Mouse (Mus musculus): Measurements from ENCODE around the gene Hsp90ab1.
A peak's percentile ranks its signal among the peaks of the same experiment; 100 is the strongest.

The Hsp90ab1 gene

DNA sequence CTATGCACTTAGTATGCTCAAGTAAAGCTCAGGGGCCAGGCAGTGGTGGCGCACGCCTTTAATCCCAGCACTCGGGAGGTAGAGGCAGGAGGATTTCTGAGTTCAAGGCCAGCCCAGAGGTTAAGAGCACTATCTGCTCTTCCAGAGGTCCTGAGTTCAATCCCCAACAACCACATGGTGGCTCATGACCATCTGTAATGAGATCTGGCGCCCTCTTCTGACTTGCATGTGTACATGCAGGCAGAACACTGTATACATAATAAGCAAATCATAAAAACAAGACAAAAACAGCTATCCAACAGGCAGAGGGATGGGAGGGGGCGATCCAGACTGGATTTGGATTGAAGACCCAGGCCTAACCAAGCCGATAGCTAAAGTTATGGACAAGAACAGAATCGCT, 5.8 kb upstream of the Hsp90ab1 start:
- no peak for DNase-seq

DNA sequence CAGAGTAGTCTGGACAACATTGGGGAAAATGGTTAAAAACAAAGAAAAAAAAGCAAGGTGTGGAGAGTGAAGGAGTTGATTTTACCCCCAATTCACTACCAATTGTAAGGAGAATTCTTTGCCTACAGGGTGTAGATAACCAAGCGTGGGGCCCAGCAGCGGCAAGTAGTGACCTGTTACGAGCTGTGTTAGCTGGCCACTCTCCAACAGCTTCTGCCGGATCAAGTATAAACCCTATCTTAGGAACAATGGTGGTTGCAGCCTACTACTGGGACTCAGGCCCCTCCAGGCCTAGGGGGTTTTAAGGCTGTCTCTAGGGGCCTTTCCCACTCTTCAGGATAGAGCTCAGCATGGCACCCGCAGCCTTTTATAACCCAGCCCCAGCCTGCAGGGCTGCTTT, 5.2 kb upstream of the Hsp90ab1 start:
- no peak for DNase-seq

DNA sequence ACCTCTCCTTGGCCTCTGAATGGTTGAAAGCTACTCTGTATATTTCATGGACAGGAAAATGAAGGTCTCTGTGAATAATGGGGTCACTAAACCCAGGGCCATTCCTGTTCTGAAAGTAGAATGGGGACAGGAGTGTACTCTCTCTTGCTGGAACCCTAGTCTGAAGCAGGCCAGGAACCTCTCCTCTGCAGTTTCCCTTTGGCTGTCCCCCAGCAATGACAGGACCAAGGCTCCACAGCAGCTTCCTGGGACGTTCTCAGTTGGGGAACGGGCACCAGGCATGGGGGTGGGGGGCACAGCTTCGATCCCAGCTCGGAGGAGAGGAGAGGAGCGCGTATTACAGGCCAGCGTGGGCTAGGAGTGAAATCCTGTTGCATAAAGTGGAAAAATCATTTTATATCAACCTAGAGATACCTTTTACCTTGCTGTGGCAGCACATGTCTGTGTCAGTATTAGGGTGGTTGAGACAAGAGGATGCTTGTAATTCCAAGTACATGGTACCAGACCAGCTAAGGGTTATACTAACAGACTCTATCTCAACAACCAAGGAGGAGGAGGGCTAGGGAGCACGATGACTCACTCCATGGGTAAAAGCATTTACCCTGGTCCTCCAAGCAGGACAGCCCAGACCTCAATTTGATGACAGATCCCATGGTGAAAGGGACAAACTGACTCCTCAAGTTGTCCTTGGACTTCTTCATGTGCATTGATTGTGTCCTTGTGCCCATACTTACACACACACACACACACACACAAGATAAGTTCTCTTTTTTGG, 2.2 kb upstream of the Hsp90ab1 start:
- DNase-seq: no peak

DNA sequence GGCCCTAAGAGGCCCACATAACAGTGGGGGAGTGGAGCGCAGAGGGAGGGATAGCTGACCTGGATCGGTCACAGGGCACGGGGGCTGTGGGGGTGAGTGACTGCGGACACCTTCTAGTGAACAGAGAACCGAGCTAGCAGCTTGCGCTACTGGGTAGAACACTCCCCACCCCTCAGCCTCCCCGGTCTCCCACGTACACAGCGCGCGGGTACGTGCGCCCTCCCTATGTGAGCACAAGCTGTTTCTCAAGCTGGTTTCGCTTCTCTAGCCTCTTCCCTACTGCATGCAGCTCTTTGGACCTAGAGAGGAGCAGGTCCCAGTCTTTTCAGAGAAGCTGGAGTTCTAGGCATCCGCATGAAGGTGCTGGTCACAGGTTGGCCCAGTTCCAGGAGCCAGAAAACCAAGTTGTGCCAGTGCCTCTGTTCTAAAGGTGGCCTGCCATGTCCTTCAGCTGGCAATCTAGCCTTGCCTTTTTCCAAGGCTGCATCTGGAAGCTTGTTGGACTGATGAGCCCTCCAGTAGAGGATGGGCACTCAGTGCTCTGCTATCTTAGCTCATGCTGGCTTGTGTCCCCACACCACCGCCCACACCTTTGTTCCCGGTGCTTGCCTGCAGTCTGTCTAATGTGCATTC, 1.2 kb upstream of the Hsp90ab1 start:
- peak; percentile 73 for DNase-seq

DNA sequence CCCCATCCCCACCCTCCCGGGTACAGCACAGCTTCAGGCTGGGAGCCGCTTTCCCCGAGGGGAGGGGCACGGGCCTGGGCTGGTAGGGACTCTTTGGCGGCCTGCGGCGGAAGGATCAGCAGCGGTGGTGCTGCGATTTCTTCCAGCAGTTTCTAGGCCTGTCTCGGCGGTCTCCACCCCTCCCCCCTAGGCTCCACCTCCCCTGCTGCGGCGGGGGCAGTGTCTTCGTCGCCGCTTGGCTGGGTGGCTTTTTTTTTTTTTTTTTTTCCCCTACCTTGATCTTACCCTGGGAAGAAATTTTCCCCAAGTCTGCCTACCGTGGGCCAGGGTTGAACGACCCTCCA, 681 bp upstream of the Hsp90ab1 start:
- peak; percentile 99 for DNase-seq

DNA sequence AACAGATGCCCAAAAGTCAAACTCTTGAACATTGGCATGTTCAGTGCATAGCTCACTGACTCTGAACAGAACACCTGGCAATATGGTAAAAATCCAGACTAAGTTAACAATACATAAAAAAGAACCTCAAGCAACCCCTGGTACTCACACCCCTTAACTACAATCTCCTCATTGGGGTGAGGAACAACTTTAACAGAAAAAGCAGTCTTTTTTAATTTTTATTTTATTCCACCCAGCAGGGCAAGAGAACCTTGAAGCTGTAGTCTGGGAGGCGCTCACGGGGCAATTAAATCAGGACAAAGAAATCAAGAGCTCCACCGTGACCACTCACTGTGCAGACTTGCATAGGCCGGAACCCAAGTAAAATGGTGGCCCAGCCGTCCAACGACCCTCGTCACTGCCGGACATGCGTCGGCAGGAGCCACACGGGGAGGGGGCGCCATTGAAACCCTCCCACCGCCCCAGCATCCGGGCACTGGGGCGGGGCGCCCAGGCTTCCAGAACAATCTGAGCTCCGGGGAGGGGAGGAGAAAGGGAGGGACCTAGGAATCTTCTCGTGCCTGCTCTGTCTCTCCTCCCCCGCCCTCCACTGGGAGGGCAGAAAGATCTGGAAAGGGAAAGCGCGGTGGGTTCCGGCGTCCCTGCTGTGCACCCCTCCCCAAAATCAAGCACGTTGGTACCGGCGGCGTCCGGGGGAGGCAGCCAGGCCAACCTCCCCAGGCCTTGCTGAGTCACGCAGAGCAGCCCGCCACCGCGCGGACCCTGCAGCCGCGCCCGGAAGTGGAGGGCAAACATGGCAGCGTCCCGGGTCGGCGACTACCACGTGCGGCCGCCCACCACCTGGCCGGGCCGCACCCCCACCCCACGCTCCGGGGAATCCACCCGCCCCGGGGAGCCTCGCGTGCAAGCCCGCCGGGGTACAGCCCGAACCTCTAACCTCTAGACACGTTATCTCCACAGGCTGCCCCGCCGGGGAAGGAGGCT, 676 bp downstream of the Hsp90ab1 start:
- DNase-seq: peak; percentile 73

DNA sequence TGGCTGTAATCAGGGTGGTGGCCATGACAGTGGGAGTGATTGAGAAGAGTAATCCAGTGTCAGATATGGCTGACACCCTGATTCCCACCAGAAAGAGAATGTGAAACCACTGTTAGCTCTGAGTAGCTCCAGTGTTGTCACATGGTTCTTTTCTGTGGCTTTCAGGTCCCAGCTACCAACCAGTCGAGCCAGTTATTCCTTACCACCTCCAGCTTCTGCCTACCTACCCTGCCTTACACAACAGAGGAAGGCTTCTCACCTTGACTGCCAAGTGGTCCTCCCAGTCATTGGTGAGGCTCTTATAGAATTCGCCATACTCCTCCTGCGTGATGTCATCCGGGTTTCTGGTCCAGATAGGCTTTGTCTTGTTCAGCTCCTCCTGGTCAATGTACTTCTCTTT, 3.1 kb downstream of the Hsp90ab1 start:
- no peak for DNase-seq

DNA sequence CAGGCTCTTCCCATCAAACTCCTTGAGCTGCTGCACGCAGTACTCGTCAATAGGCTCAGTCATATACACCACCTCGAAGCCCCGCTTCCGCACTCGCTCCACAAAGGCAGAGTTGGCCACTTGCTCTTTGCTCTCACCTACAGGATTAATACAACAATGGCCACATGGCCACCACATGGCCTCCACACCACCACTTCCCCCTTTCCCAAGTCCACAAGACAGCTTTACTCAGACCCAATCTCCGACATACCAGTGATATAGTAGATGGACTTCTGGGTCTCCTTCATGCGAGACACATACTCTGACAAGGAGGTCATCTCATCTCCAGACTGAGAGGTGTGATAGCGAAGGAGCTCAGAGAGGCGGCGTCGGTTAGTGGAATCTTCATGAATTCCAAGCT, 4.1 kb downstream of the Hsp90ab1 start:
- no peak for DNase-seq

DNA sequence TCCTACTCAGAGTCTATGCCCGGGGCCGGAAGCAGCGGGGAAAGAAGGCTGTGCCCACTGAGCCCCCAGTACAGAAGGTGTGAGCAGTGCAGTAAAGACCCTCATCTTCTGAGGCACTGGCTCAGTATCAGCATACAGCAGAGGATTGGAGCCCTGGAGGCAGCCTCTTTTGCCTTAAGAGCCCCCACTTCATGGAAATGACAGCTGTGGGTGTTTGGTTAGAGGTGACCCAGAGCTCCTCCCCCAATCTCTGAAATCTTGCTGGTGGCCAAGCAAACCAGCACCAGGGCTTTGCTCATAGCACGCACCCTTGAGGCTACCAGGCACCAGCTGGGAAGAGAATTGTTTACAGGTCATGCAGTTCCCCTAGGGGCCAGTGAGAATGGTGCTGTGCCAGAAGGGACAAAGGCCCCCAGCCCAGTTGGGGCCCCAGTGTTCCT, 5.9 kb downstream of the Hsp90ab1 start:
- no peak for DNase-seq

DNA sequence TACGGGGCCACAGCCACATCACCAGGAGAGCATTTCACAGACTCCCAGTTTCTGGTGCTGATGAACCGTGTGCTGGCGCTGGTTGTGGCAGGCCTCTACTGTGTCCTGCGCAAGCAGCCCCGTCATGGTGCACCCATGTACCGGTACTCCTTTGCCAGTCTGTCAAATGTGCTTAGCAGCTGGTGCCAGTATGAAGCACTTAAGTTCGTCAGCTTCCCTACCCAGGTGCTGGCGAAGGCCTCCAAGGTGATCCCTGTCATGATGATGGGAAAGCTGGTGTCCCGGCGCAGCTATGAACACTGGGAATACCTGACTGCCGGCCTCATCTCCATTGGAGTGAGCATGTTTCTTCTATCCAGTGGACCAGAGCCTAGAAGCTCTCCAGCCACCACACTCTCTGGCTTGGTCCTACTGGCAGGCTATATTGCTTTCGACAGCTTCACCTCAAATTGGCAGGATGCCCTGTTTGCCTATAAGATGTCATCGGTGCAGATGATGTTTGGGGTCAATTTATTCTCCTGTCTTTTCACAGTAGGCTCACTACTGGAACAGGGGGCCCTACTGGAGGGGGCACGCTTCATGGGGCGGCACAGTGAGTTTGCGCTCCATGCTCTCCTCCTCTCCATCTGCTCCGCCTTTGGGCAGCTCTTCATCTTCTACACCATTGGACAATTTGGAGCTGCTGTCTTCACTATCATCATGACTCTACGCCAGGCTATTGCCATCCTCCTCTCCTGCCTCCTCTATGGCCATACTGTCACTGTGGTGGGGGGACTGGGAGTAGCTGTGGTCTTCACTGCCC, 6.5 kb downstream of the Hsp90ab1 start:
- no peak for DNase-seq

DNA sequence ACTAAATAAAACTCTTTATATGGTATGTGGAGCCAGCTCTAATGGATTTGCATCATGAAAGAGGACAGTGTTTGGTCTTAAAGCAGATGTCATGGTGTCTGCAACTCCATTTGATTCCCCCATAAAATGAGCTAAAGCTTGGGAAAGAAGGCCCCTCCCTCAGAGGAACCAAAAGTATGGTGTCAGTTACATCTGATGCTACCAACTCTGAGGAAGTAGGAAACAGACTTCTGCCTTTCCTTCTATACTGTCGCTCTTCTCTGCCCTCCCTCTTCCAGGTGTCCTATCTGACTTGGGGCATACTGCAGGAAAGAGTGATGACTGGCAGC, 7.1 kb downstream of the Hsp90ab1 start:
- DNase-seq: no peak

DNA sequence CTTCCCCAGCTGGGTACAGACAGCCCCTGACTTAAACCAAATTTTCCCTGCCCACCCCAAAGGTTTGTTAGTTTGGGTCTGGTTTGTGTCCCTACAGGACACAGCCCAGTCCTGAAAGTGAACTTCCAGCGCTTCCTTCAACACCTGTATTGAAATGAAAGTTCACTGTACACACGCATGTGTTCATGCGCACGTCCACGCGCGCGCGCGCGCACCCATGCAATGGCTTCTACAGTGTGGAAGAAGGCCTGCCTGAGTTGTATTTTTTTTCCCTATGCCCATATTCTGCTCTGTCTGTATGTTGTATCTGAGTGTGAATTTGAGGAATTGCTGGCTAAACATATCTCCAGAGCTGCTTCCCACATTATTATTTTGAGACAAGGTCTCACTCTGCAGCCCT, 8.0 kb downstream of the Hsp90ab1 start:
- DNase-seq: no peak

DNA sequence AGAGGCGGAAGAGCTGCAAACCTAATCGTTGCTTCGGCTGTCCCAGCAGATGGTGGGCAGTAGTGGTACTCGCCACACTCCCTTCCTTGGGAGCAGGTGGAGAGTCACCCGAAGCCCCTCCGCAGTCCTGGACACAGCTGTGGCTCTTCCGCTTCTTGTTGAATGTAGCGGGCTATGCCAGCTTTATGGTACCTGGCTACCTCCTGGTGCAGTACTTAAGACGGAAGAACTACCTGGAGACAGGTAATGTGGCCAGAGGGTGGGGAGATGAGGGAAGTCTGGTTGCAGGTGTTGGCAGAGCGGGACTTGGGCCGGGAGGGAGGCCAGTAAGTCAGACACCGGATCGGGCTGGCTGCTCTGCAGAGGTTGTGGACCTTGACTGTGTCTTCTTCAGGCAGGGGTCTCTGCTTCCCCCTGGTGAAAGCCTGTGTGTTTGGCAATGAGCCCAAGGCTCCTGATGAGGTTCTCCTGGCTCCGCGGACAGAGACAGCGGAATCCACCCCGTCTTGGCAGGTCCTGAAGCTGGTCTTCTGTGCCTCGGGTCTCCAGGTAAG, 8.5 kb downstream of the Hsp90ab1 start:
- no peak for DNase-seq

DNA sequence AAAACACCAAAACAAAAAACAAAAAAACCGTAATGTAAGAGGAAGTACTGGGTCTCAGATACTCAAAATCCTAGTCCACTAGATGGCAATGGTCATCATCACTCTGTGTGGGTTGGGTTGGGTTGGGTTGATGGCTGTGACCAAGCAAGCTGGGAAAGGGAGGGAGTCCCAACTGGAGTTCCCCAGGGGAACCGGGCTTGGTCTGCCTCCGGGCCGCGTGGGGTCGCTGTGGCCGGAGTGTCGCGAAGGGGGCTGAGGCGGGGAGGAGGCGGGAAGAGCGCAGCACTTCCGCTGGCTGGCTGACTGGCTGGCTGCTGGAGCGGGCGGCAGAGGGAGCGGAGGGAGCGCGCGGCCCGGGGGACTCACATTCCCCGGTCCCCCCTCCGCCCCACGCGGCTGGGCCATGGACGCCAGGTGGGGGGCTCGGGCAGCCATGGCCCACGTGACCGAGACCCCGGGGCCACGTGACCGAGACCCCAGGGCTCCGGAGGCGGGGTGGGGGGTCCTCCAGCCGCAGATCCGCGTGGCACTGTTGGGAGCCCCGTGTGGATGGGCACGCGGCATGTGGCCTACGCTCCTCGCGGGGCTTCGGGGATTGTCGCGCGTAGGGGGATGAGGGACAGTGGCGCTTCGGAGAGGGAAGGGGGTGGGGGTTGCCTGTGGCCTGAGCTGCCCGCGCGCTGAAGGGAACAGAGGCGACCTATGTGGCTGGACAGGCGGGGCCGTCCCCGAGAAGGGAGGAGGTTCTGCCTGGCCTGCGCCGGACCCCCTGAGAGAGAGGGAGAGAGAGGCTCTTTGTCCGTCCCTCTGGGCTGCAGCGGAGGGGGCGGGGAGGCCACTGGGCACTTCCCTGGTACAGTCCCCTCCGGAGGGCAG, 9.2 kb downstream of the Hsp90ab1 start, which contains the start of gene Slc35b2:
TSS of gene Slc35b2 (plus strand) at position 220 of the 876 bp plus-strand sequence.
- peak; percentile 92 for DNase-seq

DNA sequence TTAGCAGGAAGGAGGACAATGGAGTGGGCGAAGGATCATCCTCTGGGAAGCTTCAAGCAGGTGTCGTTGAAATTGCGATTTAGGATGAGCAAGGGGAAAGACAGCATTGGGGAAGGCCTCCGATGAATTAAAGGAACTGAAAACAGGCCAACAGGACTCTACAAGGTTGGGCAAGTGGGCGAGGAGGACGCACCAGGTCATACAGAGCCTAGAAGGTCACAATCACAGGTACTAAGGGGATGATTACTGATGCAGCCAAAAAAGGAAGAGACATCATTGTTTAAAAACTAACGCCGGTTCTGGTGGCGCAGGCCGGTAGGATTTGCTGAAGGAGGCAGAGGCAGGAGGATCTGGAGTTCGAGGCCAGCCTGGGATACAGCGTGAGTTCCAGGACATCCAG, 9.9 kb downstream of the Hsp90ab1 start:
- no peak for DNase-seq

DNA sequence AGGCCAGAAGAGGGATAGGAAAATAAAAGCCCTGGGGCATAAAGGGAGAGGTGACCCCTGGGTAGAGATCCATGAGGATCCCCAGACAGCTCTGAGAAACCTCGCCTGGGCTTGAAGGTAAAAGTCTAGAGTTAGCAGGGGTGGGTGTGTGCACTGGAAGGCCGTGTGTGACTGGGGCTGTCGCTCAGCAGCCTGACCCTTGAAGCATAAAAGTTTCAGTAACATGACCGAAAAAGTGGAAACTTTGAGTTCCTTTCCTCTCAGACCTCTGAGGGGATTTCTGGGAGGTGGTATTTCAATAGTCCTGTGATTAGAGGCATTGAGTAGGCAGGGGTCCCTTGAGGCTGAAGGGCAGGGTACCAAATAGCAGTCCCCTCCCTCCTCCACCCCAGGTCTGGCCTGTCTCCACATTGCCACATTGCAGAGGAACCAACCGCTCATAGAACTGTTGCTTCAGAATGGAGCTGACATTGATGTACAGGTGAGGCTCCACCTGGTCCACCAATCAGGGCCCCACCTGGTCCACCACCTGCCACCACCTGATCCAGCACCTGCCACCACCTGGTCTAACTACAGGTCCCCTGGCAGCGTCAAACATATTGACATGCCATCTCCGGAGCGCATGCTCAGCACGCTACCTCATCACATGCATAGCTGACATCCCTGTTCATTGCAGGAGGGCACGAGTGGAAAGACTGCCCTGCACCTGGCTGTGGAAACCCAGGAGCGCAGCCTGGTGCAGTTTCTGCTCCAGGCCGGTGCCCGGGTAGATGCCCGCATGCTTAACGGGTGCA, 13.1 kb downstream of the Hsp90ab1 start:
- no peak for DNase-seq

DNA sequence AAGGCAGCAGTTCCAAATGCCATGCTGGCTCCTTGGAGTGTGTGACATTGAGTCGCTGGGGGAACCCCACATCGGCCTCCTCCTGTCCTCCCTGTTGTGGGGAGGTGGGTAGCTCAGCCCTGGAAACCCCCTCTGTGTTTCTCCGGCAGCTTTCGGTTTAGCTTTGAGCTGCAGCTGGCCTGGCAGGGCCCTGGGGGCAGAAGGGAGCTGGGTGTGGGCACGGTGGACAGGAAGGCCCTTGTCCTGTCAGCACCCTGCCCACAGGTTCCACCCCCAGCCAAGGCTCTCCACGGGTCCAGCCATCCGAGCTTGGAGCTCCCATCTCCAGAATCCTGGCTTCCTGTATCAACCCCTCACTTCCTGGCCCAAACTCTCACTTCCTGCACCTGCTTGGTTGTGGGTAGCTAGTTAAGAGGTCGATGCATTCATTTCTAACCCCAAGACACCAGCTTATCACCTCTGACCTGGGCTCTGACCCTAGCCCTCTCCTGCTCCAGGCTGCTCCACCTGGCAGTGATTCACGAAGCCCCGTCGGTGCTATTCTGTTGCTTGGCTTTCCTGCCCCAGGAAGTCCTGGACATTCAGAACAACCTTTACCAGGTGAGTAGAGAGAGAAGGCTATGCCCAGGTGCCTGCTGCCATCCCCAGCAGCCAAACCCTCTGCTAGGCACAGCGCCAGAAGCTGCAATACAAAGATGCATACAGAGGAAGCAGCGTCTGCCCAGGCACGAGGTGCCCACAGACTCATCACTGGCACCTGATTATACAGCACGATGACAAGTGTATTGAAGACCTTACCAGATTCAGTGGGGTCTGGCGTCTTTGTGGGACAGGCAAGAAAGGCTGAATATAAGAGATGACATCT, 14.8 kb downstream of the Hsp90ab1 start:
- no peak for DNase-seq

DNA sequence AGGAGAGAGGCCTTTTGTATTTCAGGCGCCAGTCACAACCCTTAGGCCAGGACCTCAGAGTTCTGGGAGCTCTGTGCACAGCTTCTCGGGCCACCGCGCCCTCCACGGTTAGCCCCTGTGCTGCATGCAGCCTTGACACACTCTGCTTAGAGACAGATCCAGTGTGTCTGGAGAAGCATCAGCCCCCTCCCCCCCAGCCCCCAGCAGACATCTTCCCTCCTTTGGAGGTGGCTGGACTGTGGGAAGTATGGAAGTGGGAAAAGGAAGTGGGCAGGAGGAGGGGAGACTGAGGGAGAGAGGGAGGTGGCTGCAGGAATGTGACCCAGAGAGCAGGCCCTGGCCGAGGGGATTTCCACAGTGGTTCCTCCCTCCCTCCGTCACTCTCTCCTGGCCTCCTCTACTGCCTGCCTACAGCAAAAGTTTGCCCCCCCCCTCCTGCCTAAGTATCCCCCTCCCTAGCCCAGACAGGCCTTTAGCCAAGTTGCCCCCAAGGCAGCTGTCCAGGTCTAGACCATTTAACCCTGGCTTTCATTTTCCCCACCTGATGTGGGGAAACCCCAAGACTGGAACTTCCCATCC, 15.7 kb downstream of the Hsp90ab1 start:
- no peak for DNase-seq
